Mouse (Mus musculus) bone marrow, adult 2 months (tissue): ENCODE measurements around the gene Akna.

Experiments used
- CTCF ChIP-seq: fragments of 200-500 bp; IDR thresholded peaks from 2 replicates; pipeline ENCODE4 v1.5.1; 2011; ENCODE audit warnings: low read length, control low read depth; ENCODE audit not compliant: control insufficient read depth, insufficient read depth
- POLR2A ChIP-seq: fragments of 200-500 bp; IDR thresholded peaks from 2 replicates; pipeline ENCODE4 v1.6.1; 2011; ENCODE audit warnings: low read depth, mild to moderate bottlenecking, control low read depth, low read length, borderline replicate concordance; ENCODE audit not compliant: control insufficient read depth

DNA sequence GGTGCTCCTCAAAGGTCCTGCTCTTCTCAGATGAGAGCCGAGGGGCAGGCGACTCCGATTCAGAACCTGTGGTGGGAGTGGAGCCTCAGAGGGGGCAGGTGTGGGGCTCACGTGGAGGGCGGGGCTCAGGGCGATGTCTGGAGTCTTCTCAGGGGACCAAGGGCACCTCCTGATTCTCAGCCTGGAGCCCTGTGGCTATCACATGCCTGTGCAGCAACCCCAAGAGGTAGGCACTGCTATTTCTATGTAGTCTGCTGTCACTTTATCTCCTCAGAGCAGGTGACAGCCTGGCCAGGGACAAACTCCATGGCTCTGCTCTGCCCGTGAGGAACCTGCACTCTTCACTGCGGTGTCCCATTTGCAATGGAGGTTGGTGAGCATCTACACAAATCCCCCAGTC lies 29.8 kb downstream of the Akna start:
- TF ChIP-seq CTCF (no peak), POLR2A (no peak)
